Mouse (Mus musculus): ENCODE results near the gene Mrnip.

Gene Mrnip

DNA sequence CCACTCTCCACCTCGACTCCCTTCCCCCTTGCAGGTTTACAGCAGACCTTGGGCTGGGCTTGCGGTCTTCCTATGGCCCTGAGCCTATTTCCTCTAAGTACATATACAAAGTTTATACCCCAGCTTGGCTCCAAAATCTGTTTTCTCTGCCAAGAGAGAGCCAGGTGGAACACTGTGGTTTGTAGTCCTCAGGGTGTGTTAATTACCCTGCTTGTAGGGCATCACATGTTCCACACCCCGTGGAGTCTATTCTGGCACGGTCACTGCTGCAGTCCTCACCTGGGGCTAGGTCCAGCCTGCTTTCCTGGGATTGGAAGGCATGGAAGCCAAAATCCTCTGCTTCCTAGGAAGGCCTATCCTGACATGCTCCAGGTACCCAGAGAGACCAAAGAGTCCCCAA is 53.5 kb downstream of the Mrnip start:
- DNase-seq, result peak; percentile 45

DNA sequence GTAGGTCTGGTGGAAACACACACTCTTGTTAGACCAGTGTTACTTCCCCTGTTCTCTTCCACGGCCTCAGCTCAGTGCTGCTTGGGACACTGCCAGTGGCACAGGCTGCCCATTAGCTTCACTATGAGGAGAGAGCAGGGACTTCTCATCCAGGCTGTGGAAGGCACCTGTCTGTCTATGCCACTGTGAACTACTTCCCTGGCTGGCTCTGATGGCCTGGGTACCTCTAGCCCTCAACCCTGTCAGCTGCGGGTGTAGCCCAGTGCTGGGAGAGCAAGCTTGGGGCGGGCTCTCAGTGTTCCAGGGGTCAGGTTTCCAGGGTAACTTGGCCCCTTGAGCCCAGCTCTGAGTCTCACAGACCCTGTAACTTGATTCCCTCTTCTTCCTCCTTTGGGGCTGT is 54.5 kb downstream of the Mrnip start:
- DNase-seq, result no peak

DNA sequence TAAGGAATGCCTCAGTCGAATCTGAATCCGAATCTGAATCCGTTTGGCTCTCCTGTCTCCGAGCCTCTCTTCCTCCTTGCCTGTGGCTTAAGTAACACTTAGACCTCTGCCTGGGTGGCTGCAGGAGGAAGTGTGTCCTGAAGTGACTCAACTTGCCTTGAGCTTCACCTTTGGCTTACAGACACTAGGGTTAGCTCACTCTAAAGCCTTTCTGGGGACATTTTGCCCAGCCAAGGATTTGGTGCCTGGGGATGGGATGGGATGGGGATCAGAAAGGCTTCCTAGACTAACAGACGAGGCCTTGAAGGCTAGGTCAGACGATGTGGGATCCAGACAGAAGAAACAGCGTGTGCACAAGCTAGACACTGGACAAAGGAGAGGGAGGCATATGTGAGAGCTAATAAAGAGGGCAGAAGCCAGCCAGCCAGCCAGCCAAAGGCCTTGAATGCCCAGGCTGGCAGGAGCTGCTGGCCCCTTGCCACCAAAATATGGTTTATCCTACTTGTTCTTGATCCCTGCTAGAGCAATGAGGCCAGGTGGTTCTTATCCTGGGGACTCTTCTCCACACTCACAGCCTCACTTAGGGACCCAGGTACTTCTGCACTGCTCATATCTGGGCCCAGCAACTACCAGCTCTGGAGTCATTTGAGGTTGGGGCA is 55.1 kb downstream of the Mrnip start:
- DNase-seq, result no peak

DNA sequence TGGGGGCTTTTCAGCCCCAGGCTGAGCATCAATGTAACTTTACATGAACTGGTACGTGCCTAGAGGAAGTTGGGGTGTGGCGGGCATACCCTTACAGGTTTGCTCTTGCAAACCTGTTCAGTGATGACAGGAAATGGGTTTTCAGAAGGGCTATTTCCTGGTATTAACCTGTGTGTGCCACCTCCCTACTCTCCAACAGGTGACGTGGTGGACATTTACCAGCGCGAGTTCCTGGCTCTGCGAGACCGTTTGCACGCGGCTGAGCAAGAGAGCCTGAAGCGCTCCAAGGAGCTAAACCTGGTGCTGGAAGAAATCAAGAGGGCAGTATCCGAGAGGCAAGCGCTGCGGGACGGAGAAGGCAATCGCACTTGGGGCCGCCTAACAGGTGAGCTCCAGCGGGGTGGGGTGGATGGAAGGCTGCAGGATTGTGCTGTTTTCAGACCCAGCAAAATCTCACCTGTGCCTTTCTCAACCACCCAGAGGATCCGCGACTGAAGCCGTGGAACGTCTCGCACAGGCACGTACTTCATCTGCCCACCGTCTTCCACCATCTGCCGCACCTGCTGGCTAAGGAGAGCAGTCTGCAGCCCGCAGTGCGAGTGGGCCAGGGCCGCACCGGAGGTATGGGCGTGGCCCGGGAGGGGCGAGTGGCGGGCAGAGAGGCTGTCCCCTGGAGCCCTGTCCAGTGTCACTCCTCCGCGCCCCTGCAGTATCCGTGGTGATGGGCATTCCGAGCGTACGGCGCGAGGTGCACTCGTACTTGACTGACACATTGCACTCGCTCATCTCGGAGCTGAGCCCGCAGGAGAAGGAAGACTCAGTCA is 56.4 kb downstream of the Mrnip start:
- no peak for DNase-seq

DNA sequence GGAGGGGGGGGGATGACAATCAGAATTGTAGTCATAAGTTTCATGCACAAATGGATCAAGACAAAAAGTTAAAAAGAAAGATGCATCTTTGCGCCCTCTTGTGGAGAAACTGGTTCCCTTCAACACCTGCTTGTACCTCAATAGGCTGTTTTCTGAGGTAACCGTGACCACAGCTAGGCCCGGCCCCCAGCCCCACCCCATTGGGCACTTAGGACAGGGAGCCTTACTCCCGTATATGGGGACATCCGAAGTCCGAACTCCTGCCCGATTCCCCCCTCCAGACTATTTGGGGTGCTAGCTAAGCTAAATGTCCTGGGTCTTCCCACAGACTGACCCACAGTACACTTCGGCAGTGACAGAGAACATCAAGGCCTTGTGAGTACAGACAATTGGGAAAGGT is 57.2 kb downstream of the Mrnip start:
- DNase-seq, result no peak

DNA sequence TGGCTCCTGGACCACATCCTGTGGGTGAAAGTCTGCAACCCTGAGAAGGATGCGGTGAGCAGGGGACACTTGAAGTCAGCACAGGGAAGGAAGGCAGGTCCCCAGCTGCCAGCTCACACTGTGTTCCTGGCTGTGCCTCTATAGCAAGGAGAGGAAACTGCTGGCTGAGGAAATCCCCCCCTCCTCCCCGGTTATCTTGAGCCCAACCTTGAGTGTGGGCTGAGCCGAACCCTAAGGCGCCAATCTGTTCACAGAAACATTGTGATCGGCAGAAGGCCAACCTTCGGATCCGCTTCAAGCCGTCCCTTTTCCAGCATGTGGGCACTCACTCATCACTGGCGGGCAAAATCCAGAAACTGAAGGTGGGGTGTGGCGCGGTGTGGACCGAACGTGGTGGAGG is 58.8 kb downstream of the Mrnip start:
- no peak for DNase-seq

DNA sequence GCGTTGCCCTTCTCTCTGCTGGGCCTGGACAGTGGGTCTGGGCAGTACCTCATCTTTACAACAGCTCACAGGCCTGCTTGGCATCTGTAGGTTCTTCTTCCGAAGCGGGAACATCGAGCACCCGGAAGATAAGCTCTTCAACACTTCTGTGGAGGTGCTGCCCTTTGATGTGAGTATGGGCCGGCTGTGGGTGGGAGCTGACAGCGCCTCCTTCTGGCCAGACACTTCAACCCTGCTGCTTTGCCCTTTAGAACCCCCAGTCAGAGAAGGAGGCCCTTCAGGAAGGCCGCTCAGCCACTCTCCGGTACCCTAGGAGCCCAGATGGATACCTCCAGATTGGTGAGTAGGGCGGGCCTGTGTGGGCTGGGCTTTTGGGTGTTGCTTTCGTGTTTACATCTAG is 59.7 kb downstream of the Mrnip start:
- DNase-seq, result no peak

DNA sequence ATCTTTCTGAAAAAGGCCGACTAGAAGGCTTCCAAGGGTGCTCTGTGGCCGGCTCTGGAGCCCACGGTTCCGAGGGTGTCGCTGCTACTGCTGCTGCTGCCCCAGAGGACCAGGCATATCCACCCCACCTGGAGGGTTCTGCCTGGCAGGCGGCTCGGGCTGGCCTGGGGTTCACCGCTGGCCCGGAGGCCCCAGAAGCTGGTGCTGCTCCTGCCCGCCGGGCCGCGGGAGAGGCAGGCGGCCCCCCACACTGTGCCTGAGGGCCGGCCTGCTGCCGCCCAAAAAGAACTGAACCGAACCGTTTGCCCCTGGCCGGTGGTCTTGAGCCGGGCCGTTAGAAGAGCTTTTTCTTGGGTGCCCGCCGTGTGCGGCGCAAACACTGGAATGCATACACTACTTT is 60.4 kb downstream of the Mrnip start:
- DNase-seq, result no peak

DNA sequence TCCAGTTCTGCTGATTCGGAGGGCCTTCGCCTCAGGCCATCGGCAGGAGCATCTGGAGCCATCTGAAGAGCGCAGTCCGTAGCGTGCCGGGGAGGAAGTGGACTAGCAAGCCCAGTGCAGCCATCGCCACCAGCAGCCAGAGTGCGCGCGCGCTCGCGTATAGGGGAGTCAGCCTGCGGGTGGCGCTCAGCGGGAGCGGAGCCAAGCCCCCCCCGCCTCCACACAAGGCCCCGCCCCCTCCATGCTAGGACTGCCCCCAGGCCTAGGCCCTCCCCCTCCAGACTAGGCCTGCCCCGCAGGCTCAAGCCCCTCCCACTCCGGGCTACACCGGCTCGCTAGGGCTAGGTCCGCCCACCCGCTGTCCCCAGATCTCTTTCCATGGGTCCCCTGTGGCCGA is 62.3 kb downstream of the Mrnip start:
- peak; percentile 89 for DNase-seq

DNA sequence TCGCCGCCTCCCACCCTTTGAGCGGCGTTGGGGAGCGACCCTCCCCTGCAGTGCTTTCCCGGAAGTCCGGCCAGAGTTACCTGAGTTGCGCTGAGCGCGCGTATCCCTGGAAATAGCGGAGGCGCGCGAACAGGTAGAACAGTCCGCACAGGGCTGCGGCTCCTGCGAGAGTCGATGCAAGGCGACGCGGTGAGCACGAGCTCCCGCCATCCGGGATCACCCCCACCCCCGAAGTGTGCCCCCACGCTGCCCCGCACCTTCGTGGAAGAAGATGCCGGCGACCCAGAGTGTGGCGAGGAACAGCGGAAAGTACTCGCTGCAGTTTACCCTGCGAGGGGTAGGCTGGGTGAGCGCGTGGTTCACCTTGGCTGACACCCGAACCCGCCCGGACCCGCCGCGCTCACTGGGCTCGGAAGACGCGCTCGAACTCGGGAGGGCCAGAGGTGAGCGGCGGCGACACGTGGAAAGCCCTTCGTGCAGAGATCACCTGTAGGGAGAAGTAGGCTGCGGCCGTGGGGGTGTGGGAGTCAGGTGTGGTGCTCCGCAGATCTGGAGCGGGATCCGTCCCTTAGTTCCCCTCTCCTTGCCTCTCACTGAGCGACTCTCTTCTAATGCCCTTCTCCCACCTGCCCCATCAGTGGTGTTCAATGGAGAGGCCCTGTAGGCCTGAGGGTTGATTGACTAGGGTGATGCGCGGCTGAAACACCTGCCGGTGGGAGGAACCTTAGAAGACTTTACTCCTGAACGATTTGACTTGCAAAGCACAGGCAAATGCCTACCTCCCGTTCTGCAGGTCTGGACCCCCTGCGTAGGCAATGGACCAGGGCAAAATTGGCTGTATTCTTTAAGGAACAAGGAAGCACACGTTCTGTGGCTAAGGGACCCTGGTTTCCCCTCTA is 62.9 kb downstream of the Mrnip start:
- DNase-seq, result no peak

DNA sequence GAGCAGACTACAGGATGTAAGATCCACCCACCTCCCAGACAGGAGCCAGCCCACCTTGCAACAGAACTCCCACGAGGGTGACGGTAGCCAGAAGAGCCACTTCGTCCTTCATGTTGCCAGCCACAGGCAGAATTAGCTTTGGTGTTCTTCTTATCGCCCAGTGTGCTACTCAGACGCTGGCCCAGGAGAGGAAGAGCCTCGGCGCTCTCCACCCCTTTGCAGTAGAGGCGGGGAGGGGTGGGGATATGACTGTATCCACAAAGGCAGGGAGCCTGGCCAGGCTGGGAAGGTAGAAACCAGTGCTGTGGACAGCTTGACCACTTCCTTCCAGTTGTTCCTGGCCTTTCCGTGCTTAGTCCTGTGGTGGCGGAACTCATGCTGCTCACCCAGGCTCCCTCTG is 64.1 kb downstream of the Mrnip start, which contains the start of gene Ltc4s:
Gene Ltc4s, minus strand, starts transcription at position 293 of the 400 bp plus-strand sequence.
- DNase-seq, result no peak

DNA sequence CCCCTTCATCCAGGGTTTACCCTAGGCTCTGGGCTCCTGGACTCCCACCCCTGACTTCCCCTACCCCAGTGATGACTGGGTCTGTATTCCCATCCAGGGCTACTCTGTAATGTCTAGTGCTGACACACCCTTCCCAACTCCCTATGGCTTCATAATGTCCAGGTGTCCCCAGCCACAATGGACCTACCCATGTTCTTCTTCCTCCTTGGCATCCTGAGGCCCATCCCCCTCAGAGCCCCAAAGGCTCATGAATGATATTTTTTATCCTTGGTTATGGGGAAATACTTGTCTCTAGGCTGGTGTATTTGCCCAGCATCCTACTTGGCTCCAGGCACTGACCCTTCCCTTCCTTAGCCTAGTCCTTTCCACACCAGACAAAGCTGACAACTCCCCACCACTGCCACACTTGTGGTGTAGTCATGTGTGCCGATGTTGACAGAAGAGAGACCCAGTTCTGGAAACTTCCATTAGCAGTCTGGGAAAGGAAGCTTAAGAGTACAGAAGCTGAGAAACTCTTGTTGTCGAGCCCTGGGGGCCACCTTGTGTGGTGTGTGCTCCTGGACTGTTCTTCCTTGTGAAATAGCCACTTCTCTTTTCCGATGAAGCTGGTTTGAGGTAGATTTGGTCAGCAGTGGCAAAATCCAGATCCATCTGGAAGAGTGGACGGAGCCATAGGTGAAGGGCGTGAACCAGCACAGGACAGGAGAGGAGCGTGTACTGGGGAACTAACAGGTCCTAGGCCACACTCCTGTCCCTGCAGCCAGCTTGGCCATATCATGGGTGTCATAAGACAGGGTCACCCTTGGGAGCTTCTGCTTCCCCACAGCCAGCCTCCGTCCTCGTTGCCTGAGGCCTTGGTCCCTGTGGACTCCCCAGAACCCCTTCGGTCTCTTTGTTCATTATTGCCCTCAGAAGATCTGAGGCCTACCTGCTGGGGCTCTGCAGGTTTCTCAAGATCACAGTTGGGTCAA is 64.9 kb downstream of the Mrnip start:
- no peak for DNase-seq

DNA sequence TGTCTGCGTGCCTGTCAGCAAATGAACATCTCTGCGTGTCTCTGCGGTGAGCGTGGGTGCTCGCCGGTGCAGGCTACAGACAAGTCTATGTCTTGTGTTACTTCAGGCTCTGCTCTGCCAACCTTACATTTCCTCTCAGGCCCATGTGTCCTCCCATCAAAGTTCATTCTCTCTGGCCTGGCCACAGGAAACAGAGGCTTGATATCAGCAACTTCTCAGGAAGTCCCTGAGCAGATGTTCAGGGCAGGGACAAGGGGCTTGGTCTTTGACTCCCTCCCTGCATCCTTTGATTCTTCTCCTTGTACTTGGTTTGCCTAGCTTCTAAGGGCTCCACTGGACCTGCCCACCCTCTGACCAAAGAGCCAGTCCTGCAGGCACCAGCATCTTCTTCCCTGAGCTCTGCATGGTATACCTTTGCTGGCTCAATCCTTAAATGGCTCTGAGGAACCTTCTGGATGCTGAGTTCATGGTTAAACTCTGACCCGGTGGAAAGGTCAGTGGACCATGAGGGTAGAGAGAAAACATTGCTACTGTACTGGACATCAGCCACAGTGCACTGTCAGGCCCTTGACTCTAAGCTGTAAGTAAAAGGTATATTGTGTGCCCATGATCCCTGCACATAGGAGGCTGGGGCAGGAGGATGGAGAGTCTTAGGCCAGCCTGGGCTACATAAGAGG is 66.1 kb downstream of the Mrnip start:
- peak; percentile 67 for DNase-seq

DNA sequence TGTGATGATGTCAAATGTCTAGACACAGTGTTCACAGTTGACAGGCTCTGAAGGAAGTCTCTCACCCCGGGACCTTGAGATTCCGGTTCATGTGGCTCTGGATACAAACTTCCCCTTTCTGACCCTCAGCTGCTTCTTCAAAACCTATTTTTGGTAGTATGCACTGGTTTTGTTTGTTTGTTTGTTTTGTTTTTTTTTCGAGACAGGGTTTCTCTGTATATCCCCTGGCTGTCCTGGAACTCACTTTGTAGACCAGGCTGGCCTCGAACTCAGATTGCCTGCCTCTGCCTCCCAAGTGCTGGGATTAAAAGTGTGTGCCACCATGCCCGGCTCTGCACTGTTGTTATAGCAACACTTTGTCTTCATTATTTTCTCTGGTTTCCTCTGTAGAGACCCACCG is 69.7 kb downstream of the Mrnip start:
- no peak for DNase-seq

DNA sequence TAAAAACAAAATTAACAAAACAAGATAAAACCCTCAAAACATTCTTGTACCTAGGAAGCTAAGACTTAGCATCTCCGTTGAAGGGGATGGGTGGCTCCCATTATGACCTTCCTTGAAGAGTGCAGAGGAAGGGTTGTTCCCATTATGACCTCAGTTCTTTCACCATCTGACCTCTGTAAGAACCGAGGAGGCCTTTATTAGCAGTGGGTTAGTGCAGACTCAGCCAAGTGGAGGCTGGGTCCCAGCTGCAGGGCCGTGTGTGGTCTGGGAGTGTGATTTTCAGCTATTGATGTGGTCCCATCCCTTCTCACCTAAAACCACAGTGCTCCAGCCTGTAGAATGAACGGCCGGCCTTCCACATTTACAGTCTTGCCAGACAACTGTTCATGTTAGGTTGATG is 71.0 kb downstream of the Mrnip start:
- DNase-seq, result no peak

DNA sequence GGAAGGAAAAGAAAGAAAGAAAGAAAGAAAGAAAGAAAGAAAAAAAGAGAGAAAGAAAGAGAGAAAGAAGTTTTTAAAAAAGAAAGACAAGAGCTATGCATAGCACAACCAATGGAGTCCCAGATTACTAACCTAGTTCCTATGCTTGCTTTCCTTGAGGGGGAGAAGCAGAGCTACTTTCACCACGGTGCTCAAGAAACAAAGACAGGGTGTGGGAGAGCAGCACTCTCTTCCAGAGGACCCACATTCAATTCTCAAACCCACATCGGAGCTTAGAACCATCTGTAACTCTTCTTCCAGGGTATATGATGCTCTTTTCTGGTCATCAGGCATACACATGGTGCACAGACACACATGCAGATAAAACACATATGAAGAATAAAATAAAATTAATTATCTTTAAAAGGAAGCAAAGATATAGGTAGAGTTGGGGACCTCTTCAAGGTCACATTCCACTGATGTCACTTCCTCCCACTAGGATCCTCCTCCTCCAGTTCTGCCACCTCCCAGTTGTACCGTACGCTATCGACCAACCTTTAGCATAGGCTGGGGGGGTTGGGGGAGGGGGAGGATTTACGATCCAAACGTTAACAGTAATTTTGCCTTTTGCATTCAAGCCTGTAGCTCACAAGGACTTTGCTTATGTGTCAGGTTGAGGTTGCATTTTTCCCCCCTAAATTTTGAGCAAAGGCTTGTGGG is 74.4 kb downstream of the Mrnip start:
- DNase-seq, result no peak

All from kidney, adult 11 months (tissue).